Mouse (Mus musculus): ENCODE measurements around the gene Samd10.

Samd10 gene

GRCm38 (mm10) chr2:181598454-181599351 is at the start of gene Samd10:
TSS of gene Samd10 (minus strand) at chr2:181599212.
- DNase-seq (ENCODE audit: low spot score in 2 of 2), result peak; percentile 54 to 57

GRCm38 (mm10) chr2:181646626-181647472 is 47.8 kb upstream of the Samd10 start:
- DNase-seq (ENCODE audit: low spot score in 2 of 2), result no peak

GRCm38 (mm10) chr2:181645666-181646065 is 46.7 kb upstream of the Samd10 start:
- DNase-seq (ENCODE audit: low spot score in 2 of 2), result no peak

GRCm38 (mm10) chr2:181644361-181644760 is 45.3 kb upstream of the Samd10 start:
- DNase-seq (ENCODE audit: low spot score in 2 of 2), result peak; percentile 19 to 40

- DNase-seq (ENCODE audit: low spot score in 2 of 2), result no peak
Observed at GRCm38 (mm10) chr2:181635865-181636264, 36.9 kb upstream of the Samd10 start.

- DNase-seq (ENCODE audit: low spot score in 2 of 2), result no peak
Observed at GRCm38 (mm10) chr2:181632624-181633023, 33.6 kb upstream of the Samd10 start.

- no peak for DNase-seq (ENCODE audit: low spot score in 2 of 2)
Observed at GRCm38 (mm10) chr2:181628471-181628870, 29.5 kb upstream of the Samd10 start.

- DNase-seq (ENCODE audit: low spot score in 2 of 2), result no peak
Observed at GRCm38 (mm10) chr2:181623401-181623800, 24.4 kb upstream of the Samd10 start.

GRCm38 (mm10) chr2:181618761-181619495 is 19.9 kb upstream of the Samd10 start:
- DNase-seq (ENCODE audit: low spot score in 2 of 2), result no peak

- no peak for DNase-seq (ENCODE audit: low spot score in 2 of 2)
Observed at GRCm38 (mm10) chr2:181602367-181602766, 3.4 kb upstream of the Samd10 start.

GRCm38 (mm10) chr2:181601751-181602145 is 2.7 kb upstream of the Samd10 start:
- no peak for DNase-seq (ENCODE audit: low spot score in 2 of 2)

GRCm38 (mm10) chr2:181600828-181601750 is 2.1 kb upstream of the Samd10 start:
- peak; percentile 95 to 97 for DNase-seq (ENCODE audit: low spot score in 2 of 2)

GRCm38 (mm10) chr2:181600226-181600758 is 1.3 kb upstream of the Samd10 start:
- no peak for DNase-seq (ENCODE audit: low spot score in 2 of 2)

GRCm38 (mm10) chr2:181597378-181598061 is 1.5 kb downstream of the Samd10 start:
- no peak for DNase-seq (ENCODE audit: low spot score in 2 of 2)

GRCm38 (mm10) chr2:181596221-181596960 is 2.6 kb downstream of the Samd10 start:
- no peak for DNase-seq (ENCODE audit: low spot score in 2 of 2)

- DNase-seq (ENCODE audit: low spot score in 2 of 2), result peak; percentile 34 to 47
Observed at GRCm38 (mm10) chr2:181594946-181595696, 3.9 kb downstream of the Samd10 start.

GRCm38 (mm10) chr2:181593937-181594336 is 5.1 kb downstream of the Samd10 start:
- DNase-seq (ENCODE audit: low spot score in 2 of 2), result no peak

- DNase-seq (ENCODE audit: low spot score in 2 of 2), result peak in 1 of 2 experiments; percentile 1
Observed at GRCm38 (mm10) chr2:181593042-181593421, 6.0 kb downstream of the Samd10 start.
